Mouse (Mus musculus) cerebellum, adult 2 months (tissue): ENCODE data around the gene Mettl22. TPM values are rescaled to one million over a fixed set of nuclear protein-coding genes. Genes with fewer than 3 reads are reported as not detected.

Experiments
- DNase-seq, 2 experiments: peaks; one replicate each; pipeline ENCODE4 v3.0.0; 2021
- H3K27ac ChIP-seq: fragments of 200-500 bp; 2 replicates; pipeline ENCODE4 v1.5.1; 2012; ENCODE audit warnings: low read length, control low read depth, inconsistent platforms; ENCODE audit not compliant: insufficient read depth
- H3K27me3 ChIP-seq: fragments of 200-500 bp; 2 replicates; pipeline ENCODE4 v1.6.1; 2012; ENCODE audit warnings: inconsistent platforms, mild to moderate bottlenecking, low read length, moderate library complexity; ENCODE audit not compliant: control insufficient read depth, insufficient read depth
- H3K4me1 ChIP-seq: fragments of 200-500 bp; 2 replicates; pipeline ENCODE4 v1.6.1; 2011; ENCODE audit warnings: low read length; ENCODE audit not compliant: control insufficient read depth, insufficient read depth
- H3K4me3 ChIP-seq: fragments of 200-500 bp; replicated peaks from 2 replicates; pipeline ENCODE3; 2011; ENCODE audit warnings: mild to moderate bottlenecking, low read depth, low read length, control low read depth; ENCODE audit not compliant: insufficient read depth
- CTCF ChIP-seq: fragments of 200-500 bp; IDR thresholded peaks from 2 replicates; pipeline ENCODE4 v1.5.1; 2011; ENCODE audit warnings: low read depth, mild to moderate bottlenecking, control low read depth, low read length, moderate library complexity, borderline replicate concordance; ENCODE audit not compliant: insufficient read depth
- POLR2A ChIP-seq: fragments of 200-500 bp; IDR thresholded peaks from 2 replicates; pipeline ENCODE4 v1.6.1; 2011; ENCODE audit warnings: low read length, control low read depth, borderline replicate concordance; ENCODE audit not compliant: insufficient read depth
- WGBS: fragments of 180-500 bp; shearing (Covaris S2); methylation state at CpG from one replicate; pipeline ENCODE4 v1.1.7; 2018; 5-methylcytosine and 5-hydroxymethylcytosine counted together
- polyA plus RNA-seq: library from polyadenylated mRNA; depleted of rRNA; stranded (reverse); fragments of >200 nt; gene quantifications from 2 replicates; pipeline ENCODE4 v1.2.3, GENCODE M21; 2012; rRNA removed

Mettl22 gene
- polyA plus RNA-seq, 1 experiment: 76.6 TPM

DNA sequence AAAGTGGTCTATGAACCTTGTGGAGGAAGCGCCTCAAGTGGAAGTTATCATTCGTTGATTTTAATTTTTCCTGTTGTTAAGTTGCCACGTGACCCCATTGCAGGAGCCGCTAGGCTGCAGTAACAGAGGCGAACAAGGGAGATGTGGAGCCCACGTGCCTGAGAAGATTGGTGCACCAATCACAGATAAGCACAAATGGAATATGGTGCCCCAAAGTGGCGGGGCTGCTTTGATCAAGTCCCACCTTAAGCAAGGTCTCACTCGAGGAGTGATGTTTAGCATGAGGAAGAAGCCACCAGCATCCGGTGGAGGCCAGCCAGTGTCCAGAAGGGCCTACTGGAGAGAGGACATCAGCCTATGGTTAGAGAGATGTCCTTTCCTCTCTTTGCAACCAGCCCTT, 61.9 kb downstream of the Mettl22 start:
- Histone ChIP-seq H3K4me1 (no peaks in the 10 kb centered on the region), H3K27me3 (no peaks in the 10 kb centered on the region), H3K4me3 (no peak overlapping the region), H3K27ac (no peak overlapping the region)
- WGBS: 91% methylated on average over 9 of the region's 9 CpGs
- DNase-seq: no peak
- TF ChIP-seq POLR2A: no peak
- TF ChIP-seq CTCF: no peak

DNA sequence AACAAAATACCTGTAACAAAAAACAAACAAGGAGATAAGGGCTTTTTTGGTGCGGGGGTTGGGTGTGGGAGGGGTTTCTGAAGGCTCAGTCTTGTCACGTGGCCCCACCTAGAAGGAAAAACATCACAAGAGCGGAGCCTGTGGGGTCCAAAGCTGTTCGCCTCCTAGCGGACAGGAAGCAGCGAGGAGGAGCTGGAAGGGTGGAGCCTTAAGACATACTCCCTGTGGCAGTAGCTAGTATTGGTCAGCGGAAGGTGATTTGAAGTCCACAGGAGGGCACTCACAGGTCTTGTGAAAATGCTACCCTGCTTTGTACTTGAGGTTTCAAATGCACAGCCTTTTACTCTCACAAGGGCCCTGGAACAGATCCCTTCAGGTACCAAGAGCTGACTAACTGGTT, 62.3 kb downstream of the Mettl22 start:
- TF ChIP-seq CTCF (no peak), POLR2A (no peak)
- no peak overlapping the region for H3K27ac ChIP-seq
- no peak for DNase-seq
- no peak overlapping the region for H3K4me3 ChIP-seq
- WGBS: 89% methylated on average over 7 of the region's 7 CpGs
- H3K27me3 ChIP-seq: no peaks in the 10 kb centered on the region
- no peaks in the 10 kb centered on the region for H3K4me1 ChIP-seq

GRCm38 (mm10) chr16:8533477-8533876, 62.9 kb downstream of the Mettl22 start:
- no peak for DNase-seq
- no peak overlapping the region for H3K4me3 ChIP-seq
- H3K27me3 ChIP-seq: no peaks in the 10 kb centered on the region
- TF ChIP-seq CTCF: no peak
- no peak for TF ChIP-seq POLR2A
- no peak overlapping the region for H3K27ac ChIP-seq
- H3K4me1 ChIP-seq: no peaks in the 10 kb centered on the region
- WGBS: 91% methylated on average over 6 of the region's 6 CpGs

- no peak overlapping the region for H3K4me3 ChIP-seq
- no peak for DNase-seq
- H3K4me1 ChIP-seq: no peaks in the 10 kb centered on the region
- no peaks in the 10 kb centered on the region for H3K27me3 ChIP-seq
- 82% methylated on average over 11 of the region's 11 CpGs for WGBS
- H3K27ac ChIP-seq: no peak overlapping the region
- TF ChIP-seq CTCF: no peak
- TF ChIP-seq POLR2A: no peak
These were observed 64.0 kb downstream of the Mettl22 start for GRCm38 (mm10) chr16:8534466-8535200.

DNA sequence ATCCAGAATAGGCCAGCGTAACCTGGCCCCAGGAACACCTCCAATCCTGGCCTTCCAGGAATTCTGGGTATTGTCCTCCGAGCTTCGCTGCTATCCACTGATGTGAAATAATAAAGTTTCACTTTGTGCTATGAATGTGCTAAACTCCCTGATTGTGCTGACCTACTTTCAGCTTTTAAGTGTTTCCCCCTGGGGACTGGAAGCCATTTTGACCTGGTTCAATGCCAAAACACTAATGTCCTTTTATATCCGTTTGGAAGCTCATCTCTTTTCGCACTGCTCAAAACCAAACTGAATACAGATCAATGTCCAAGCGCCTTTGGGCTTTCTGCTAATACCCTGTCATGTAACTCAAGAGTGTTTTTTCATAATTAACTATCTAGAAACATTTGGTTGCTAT, 64.8 kb downstream of the Mettl22 start:
- Histone ChIP-seq H3K4me3 (no peak overlapping the region), H3K27ac (no peak overlapping the region), H3K4me1 (0 out of 2 replicates have a peak, but pooled peaks cover under 1% of the 10 kb centered on the region), H3K27me3 (no peaks in the 10 kb centered on the region)
- DNase-seq: no peak
- TF ChIP-seq CTCF (no peak), POLR2A (no peak)
- 72% methylated on average over 6 of the region's 6 CpGs for WGBS

- no peak overlapping the region for H3K27ac ChIP-seq
- peaks cover 10% of the 10 kb centered on the region for H3K4me1 ChIP-seq
- 81% methylated on average over 9 of the region's 9 CpGs for WGBS
- no peak for DNase-seq
- no peaks in the 10 kb centered on the region for H3K27me3 ChIP-seq
- no peak for TF ChIP-seq CTCF
- TF ChIP-seq POLR2A: no peak
- no peak overlapping the region for H3K4me3 ChIP-seq
These were observed 68.7 kb downstream of the Mettl22 start for GRCm38 (mm10) chr16:8539150-8539865.

Other genes starting within 250 kb of the Mettl22 start
- gene Tmem114, start 45.7 kb upstream of the Mettl22 start, polyA plus RNA-seq: 1.5 and 1.8 TPM in 2 replicates
- gene Abat, start 42.6 kb downstream of the Mettl22 start, polyA plus RNA-seq: 248 and 252 TPM in 2 replicates
- gene Pmm2, start 166.9 kb downstream of the Mettl22 start, polyA plus RNA-seq: 39.2 and 39.6 TPM in 2 replicates
- 19.0 and 19.4 TPM in 2 replicates for gene Tmem186, start 166.9 kb downstream of the Mettl22 start, polyA plus RNA-seq
- gene Carhsp1, start 201.4 kb downstream of the Mettl22 start, polyA plus RNA-seq: 42.6 and 50.0 TPM in 2 replicates
- gene Gm5767, start 210.0 kb downstream of the Mettl22 start, polyA plus RNA-seq: not detected in 2 replicates